Mouse (Mus musculus) testis, postnatal 14 days (tissue): ENCODE measurements around the gene Siva1.

Experiments
- DNase-seq: peaks from one replicate; pipeline ENCODE4 v3.0.0; 2021; ENCODE audit warnings: low spot score

Siva1 gene

DNA sequence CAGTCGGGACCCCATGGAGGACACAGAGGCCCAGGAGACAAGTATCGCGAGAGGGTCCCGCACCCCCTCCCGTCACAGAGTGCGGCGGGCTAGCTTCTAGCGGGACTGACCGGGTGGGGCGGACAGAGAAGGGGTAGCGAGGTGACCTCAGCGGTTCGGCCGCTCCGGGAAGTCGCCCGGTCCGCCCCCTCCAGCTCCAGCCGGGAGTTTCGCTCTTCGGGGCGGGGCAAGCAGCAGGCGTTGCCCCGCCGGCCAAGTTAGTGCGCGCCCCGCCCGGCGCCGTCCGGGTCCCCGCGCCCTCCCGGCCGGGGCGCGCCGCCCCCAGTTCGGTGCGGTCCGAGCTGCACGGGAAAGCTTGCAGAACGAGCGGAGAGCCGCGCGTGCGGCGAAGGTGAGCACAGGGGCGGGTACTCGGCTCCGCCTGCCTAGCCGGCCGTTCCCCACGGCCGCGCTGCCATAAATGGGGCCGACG is 34.1 kb downstream of the Siva1 start, which contains the start of gene Zbtb42:
TSS of gene Zbtb42 (plus strand) at position 274 of the 472 bp plus-strand sequence.
- DNase-seq, result peak; percentile 52

DNA sequence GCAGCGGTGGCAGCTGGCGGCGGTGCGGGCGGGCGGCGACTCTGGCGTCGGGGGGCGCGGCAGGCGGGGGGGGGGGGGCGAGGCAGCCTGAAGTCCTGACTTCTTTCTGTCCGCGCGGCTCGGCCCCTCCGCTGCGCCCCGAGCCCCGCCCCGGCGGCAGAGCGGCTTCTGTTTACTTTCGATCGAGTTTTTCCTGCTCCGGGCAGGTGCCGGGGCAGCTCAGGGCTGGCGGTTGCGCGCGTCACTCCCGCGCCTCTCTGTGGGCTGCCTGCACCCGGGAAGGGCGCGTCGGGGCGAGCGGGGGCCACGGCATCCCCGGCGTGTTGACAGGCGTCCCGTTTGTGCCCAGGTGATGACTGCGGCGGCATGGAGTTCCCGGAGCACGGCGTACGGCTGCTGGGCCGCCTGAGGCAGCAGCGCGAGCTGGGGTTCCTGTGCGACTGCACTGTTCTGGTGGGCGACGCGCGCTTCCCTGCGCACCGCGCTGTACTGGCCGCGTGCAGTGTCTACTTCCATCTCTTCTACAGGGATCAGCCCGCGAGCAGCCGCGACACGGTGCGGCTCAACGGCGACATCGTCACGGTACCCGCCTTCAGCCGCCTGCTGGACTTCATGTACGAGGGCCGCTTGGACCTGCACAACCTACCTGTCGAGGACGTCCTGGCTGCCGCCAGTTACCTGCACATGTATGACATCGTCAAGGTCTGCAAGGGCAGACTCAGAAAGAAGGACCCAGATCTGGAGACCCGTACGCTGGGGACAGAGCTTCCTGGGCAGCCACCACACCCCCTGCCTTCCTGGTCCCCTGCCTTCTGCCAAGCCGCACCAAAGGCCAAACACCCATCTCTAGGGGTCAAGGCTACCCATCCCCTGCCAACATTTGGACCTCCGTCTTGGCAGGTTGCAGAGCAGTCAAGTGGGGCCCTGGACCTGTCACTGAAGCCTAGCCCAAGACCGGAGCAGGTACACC is 34.8 kb downstream of the Siva1 start:
- no peak for DNase-seq

- DNase-seq, result no peak
These were observed 38.9 kb downstream of the Siva1 start for GRCm38 (mm10) chr12:112683351-112683750.

- no peak for DNase-seq
These were observed 44.0 kb downstream of the Siva1 start for GRCm38 (mm10) chr12:112688458-112688857.

DNA sequence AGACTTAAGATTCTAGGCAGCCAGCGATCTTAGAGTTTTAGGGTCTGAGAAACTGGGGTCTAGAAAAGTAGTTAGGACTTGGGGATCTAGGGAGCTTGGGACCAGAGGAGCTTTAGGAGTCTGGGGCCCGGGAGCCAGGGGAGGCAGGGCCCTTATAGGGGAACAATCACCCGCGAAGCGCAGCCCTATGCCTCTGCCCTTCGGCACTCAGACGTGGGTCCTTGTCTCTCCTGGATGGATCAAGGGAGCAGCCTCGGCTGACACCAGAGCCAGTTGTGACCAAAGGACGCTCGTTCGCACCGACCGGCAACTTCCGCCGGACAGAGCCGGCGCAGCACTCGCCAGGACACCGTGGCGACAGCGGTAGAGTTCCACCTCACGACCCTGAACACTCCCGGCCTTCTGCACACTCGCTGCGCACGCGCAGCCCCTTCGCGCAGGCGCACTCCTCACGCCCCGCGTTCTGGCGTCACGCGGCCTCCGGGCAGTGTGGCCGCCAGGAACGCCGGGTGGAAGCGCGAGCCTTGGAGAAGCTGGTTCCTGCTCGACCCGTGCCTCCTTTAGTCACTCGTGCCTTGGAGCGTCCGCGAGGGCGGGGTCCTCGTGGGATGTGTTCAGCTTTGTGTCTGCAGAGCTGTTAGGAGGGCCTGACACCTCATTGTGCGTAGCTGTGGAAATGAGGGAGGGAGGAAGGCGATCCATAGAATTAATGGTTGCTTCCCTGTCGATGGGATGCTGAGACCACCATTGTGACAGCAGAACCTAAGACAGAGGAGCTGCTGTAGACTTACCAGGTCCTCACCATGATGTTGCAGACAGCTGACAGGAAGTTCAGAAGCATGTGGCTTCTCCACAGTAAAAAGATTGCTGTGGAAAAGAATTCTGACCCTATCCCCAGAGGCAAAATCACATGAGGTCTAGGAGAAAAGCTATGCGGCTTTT is 49.0 kb downstream of the Siva1 start:
- peak; percentile 95 for DNase-seq

- DNase-seq, result no peak
These were observed 49.6 kb downstream of the Siva1 start for GRCm38 (mm10) chr12:112694127-112694475.

DNA sequence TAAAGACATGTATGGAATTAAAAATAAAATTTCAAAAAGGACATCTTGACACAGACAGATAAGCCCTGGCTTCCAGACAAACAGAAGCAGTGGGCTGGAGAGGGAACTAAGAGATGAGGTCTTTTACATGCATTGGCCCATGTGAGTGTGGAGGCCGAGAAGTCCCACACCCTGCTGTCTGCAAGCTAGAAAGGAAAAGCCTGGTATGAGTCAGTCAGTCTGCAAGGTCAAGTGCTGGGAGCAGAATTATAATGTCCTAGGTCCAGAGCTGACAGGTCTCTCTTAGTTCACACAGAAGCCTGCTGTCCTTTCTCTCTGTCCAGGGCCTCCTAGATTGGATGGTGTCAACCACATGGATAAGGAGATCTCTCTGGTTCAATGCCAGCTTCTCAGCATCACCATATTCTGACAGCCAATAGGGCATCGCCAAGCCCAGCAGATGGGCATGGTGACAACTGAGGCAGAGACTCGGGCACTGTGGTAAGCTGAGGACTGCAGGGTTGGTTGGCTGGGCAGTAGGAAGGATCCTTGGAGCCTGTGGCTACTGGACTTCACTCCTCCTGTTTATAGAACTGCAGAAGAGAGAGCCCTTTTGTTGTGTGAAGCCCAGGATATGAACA is 52.4 kb downstream of the Siva1 start:
- no peak for DNase-seq
